Mouse (Mus musculus) heart, embryonic 16.5 days (tissue): ENCODE results near the gene Zscan20. TPM values are rescaled to one million over a fixed set of nuclear protein-coding genes. Genes with fewer than 3 reads are reported as not detected.

Experiments used
- ATAC-seq: fragments of 200-750 bp; cut with Nextera tagmentation; replicated peaks from 2 replicates; pipeline ENCODE4 v1.8.0; 2017; ENCODE audit warnings: moderate number of reproducible peaks; ENCODE audit not compliant: insufficient read depth, low FRiP score; ENCODE audit errors: extremely low read depth
- H3K27ac ChIP-seq: fragments of 300-500 bp; sonication (generic); 2 replicates; pipeline ENCODE4 v1.5.1; 2014; ENCODE audit warnings: mild to moderate bottlenecking, low read length, control low read depth, moderate library complexity
- H3K27me3 ChIP-seq: fragments of 300-500 bp; sonication (generic); 2 replicates; pipeline ENCODE4 v1.6.1; 2014; ENCODE audit warnings: low read length, mixed read lengths; ENCODE audit not compliant: control insufficient read depth, insufficient read depth
- H3K36me3 ChIP-seq: fragments of 300-500 bp; sonication (generic); 2 replicates; pipeline ENCODE4 v1.6.1; 2014; ENCODE audit not compliant: control insufficient read depth, insufficient read depth
- H3K4me1 ChIP-seq: fragments of 300-500 bp; sonication (generic); 2 replicates; pipeline ENCODE4 v1.6.1; 2014; ENCODE audit warnings: low read length, mixed read lengths; ENCODE audit not compliant: control insufficient read depth, insufficient read depth
- H3K4me2 ChIP-seq: fragments of 300-500 bp; sonication (generic); 2 replicates; pipeline ENCODE4 v1.6.1; 2014; ENCODE audit warnings: low read depth, mild to moderate bottlenecking, control low read depth, low read length
- H3K4me3 ChIP-seq: fragments of 300-500 bp; sonication (generic); 2 replicates; pipeline ENCODE4 v1.5.1; 2014; ENCODE audit warnings: mild to moderate bottlenecking, control low read depth, low read length
- H3K9ac ChIP-seq: fragments of 300-500 bp; sonication (generic); 2 replicates; pipeline ENCODE4 v1.6.1; 2014; ENCODE audit warnings: low read length, control low read depth
- H3K9me3 ChIP-seq: fragments of 300-500 bp; sonication (generic); replicated peaks from 2 replicates; pipeline ENCODE4 v1.6.1; 2016; ENCODE audit warnings: low read length; ENCODE audit not compliant: control insufficient read depth
- WGBS: fragments of 180-500 bp; shearing (Covaris S2); extraction: QIAGEN DNeasy Blood & Tissue Kit; methylation state at CpG from one replicate; pipeline ENCODE4 v1.1.7; 2014; 5-methylcytosine and 5-hydroxymethylcytosine counted together
- polyA plus RNA-seq: library from polyadenylated mRNA; unstranded; fragments of >200 nt; fragmentation: Nextera tagmentation; extraction: Ambion mirVana; gene quantifications from 2 replicates; pipeline ENCODE4 v1.2.1, GENCODE M21; 2015

Gene Zscan20
- polyA plus RNA-seq, 1 experiment from 2014 or later, result 2.9 TPM

DNA sequence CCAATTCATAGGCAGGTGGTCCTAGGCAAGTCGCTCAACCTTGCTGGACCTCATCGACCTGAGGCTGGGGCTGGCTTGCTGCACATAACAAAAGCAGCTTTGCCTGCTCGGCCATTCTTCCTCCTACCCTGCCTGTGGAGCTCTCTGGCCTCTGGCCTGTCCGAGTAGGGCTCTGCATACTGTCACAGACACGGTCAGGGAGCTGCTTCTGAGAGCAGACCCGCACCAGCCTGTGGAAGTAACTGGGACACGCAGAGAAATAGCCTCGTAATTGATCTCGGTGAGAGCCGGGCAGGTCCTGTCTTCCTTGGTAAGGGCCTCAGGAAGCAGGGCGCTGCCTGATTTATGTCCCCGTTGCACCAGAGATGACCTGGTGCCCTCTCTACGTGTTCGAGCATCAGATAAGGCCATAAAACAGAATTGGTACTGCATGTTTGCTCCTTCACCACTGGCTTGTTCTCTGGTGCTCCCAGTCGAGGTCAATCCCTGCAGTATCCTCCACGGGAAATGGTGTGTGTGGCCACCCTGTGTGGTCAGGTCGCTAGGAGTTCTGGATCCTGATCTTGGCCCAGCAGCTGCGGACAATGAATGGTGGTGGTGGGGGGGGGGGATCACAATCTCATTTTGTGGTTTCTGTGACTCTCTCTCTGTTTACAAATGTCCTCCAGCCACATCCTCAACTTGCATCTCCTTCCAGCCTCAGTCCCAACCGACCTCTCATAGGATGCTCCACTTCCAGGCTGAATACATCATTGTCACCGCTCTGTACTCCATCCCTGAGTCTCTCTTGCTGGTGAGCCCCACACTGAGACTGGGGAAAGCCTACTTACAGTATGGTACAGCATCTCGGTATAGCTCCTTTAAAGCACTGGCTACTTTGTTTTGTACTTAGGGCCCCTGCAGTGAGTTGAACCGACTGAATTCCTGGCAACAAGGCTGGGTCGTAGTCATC is 32.1 kb upstream of the Zscan20 start:
- H3K36me3 ChIP-seq, result no peaks in the 10 kb centered on the region
- no peak for ATAC-seq
- 39% methylated on average over 23 of the region's 23 CpGs for WGBS
- no peaks in the 10 kb centered on the region for H3K27me3 ChIP-seq
- no peak overlapping the region for H3K27ac ChIP-seq
- no peaks in the 10 kb centered on the region for H3K9me3 ChIP-seq
- no peak overlapping the region for H3K4me3 ChIP-seq
- H3K4me2 ChIP-seq, result no peak overlapping the region
- H3K9ac ChIP-seq, result no peak overlapping the region
- H3K4me1 ChIP-seq, result 0 out of 2 replicates have a peak, but pooled peaks cover 6% of the 10 kb centered on the region

DNA sequence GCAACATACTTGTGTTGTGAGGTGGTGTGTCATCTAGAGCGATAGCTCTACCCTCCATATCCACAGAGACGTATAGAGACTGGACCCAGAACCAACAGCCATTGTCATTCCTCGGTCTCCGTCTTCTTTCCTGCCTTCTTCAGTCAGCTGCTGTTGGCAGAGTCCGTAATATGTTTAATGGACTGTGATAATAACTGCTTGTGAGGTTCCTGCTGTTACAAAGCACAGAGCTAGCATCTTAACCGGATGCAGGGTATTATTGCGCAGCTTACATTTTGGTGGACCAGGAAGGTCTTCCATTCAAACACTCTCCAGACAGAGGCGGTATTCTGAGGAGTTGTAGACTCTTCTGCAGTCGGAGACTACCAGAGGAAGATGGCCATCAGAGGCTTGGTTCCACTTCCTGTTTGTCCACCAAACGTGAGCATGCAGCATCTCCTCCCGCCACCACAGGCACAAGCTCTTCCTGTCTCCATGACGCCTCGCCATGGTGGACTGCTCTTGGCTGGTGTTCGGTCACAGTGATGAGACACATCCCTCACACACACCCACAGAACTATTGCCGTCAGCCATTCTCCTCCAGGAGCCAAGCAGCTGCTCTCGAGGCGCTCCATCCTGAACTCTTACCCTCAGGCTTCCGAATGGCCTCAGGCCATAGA is 28.5 kb upstream of the Zscan20 start:
- H3K9ac ChIP-seq, result no peak overlapping the region
- no peaks in the 10 kb centered on the region for H3K27me3 ChIP-seq
- no peak overlapping the region for H3K4me3 ChIP-seq
- no peak overlapping the region for H3K4me2 ChIP-seq
- no peaks in the 10 kb centered on the region for H3K36me3 ChIP-seq
- H3K27ac ChIP-seq, result no peak overlapping the region
- no peak for ATAC-seq
- 0 out of 2 replicates have a peak, but pooled peaks cover 5% of the 10 kb centered on the region for H3K4me1 ChIP-seq
- whole genome bisulfite sequencing, result 79% methylated on average over 18 of the region's 18 CpGs
- no peaks in the 10 kb centered on the region for H3K9me3 ChIP-seq

DNA sequence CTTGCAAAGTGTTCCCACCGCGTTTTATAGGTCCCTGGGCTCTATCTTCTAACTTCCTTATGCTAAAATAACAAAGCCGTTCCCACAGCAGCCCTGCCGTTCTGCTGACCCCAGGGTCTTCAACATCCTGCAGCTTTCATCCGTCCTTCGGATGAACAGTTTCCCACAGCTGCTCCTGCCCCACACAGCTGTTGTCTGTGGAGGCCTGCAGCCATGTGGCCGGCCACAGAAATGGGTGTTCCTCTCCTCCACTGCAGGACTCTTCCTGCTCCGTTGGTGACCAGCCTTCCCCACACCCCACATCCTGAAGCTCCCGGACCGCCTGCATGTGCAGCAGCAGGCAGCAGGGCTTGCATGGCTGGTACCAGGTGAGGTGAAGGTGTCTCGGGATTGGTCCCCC is 27.4 kb upstream of the Zscan20 start:
- 44% methylated on average over 11 of the region's 11 CpGs for WGBS
- ATAC-seq, result peak; percentile 19; the same call in 1 of the 2 replicates

DNA sequence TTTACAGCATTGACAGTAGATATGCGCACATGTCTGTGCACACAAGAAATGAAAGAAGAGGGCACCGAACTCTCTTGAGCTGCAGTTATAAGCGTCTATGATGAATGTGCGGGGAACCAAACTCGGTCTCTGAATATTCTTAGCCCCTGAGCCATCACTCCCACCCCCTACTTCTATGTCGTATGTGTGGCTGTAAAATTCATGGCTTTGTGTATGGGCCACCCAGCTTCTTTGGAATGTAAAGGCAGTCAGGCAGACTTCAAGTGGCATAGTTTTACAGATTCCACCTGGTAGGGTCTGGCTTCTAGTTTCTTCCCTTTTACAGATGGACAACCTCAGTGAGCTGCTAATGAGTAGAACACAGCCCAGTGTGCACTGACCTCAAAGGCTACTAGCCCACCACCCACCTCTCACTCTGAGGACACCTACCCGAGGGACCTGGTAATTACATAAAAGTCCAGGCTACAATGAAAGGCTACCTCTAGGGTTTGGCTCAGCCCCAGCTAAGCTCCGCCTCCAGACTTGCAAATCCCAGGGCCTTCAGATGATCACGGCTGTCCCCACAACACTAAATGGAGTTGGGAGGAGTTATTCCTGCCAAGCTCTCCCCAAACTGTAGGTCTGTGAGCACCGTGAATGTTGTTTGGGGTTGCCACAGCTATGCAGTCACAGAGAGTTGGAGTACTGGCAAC is 26.1 kb upstream of the Zscan20 start:
- Histone ChIP-seq H3K36me3 (no peaks in the 10 kb centered on the region), H3K4me2 (no peak overlapping the region), H3K9ac (no peak overlapping the region), H3K27ac (no peak overlapping the region), H3K4me3 (no peak overlapping the region), H3K27me3 (no peaks in the 10 kb centered on the region), H3K4me1 (0 out of 2 replicates have a peak, but pooled peaks cover 3% of the 10 kb centered on the region), H3K9me3 (no peaks in the 10 kb centered on the region)
- WGBS, result 56% methylated on average over 10 of the region's 10 CpGs
- ATAC-seq, result no peak

More for the DNA sequence above, 27.4 kb upstream of the Zscan20 start:
- no peaks in the 10 kb centered on the region for H3K36me3 ChIP-seq
- H3K4me2 ChIP-seq, result no peak overlapping the region
- H3K4me3 ChIP-seq, result no peak overlapping the region
- no peaks in the 10 kb centered on the region for H3K27me3 ChIP-seq
- H3K27ac ChIP-seq, result no peak overlapping the region
- H3K9ac ChIP-seq, result no peak overlapping the region
- no peaks in the 10 kb centered on the region for H3K9me3 ChIP-seq
- 0 out of 2 replicates have a peak, but pooled peaks cover 3% of the 10 kb centered on the region for H3K4me1 ChIP-seq

DNA sequence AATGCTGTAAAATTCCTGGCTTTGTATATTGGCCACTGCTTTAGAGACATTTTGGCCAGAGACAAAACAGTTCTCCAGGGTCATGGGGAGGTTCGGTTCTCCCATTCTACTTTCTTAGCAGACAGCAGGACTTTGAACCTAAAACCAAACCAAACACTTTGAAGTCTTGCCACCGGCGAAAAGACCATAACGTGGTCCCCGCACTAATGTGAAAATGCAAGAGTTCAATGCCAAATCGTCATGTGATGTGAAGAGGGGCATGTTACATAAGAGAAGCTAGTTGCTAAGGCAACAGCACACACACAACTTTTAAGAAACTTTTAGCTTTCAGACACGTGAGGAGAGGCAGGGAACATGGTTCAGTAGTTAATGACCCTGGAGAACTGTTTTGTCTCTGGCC is 25.6 kb upstream of the Zscan20 start:
- Histone ChIP-seq H3K36me3 (no peaks in the 10 kb centered on the region), H3K4me1 (0 out of 2 replicates have a peak, but pooled peaks cover 3% of the 10 kb centered on the region), H3K4me3 (no peak overlapping the region), H3K9ac (no peak overlapping the region), H3K27ac (no peak overlapping the region), H3K27me3 (no peaks in the 10 kb centered on the region), H3K9me3 (no peaks in the 10 kb centered on the region), H3K4me2 (no peak overlapping the region)
- WGBS, result 65% methylated on average over 7 of the region's 7 CpGs
- ATAC-seq, result no peak

DNA sequence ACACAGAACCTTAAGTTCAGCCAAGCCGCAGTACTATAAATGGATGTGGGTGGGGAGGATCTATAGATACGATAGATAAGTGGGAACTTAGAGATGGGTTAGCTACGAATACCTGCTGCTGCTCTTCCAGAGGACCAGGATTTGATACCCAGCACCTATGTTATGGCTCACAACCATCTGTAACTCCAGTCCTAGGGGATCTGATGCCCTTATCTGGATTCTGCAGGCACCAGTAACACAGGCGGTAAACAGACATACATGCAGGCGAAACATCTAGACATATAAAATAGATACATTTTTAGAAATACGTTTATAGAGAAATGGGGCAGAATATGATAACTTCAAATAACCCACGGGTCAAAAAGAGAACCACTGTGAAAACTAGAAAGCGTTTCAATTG is 11.2 kb upstream of the Zscan20 start:
- Histone ChIP-seq H3K27ac (no peak overlapping the region), H3K27me3 (0 out of 2 replicates have a peak, but pooled peaks cover 4% of the 10 kb centered on the region), H3K36me3 (no peaks in the 10 kb centered on the region), H3K4me1 (peaks cover 6% of the 10 kb centered on the region), H3K4me3 (no peak overlapping the region), H3K4me2 (no peak overlapping the region), H3K9ac (no peak overlapping the region), H3K9me3 (no peaks in the 10 kb centered on the region)
- 80% methylated on average over 8 of the region's 8 CpGs for WGBS
- ATAC-seq, result no peak

DNA sequence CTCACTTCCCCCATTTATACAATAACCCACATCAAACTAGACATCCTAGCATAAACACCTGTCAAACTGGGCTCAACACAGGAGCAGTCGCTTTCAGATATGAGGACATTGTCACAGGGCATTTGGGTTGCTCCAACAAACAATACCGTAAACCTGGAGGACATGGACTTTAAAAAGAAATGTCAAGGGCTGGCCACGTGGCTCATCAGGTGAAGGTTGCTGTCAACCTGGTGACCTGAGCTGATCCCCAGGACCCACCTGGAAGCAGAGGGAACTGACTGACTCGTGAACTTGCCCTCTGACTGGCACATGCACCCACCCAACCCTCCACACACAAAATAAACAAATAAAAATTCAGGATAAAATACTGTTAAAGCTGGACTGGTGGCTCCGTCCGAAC is 10.7 kb upstream of the Zscan20 start:
- Histone ChIP-seq H3K4me1 (peaks cover 6% of the 10 kb centered on the region), H3K4me2 (no peak overlapping the region), H3K36me3 (no peaks in the 10 kb centered on the region), H3K9me3 (no peaks in the 10 kb centered on the region), H3K27me3 (peaks cover 7% of the 10 kb centered on the region; the same call in 1 of the 2 replicates), H3K27ac (no peak overlapping the region), H3K9ac (no peak overlapping the region), H3K4me3 (no peak overlapping the region)
- WGBS, result 78% methylated on average over 6 of the region's 6 CpGs
- ATAC-seq, result no peak

DNA sequence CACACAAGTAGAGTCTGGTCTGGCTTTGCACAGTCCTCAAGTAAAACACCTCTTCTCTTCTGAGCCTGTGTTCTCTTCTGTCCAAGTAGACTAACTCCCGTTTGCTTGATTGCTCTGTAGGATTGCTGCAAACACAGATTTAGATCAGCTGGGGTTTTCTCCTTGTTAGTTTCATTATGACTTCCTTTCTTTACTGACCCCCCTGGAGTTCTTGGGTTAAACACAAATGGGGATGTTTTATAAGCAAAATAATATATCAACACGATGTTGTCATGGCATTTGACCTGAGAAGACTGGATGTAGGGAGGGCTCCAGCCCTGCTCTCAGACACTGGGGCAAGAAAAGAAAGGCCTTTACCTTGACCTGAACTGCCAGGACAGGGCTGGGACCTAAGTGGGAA is 9.1 kb upstream of the Zscan20 start:
- H3K9me3 ChIP-seq, result no peaks in the 10 kb centered on the region
- peaks cover 7% of the 10 kb centered on the region; the same call in 1 of the 2 replicates for H3K27me3 ChIP-seq
- 53% methylated on average over 2 of the region's 2 CpGs for WGBS
- H3K36me3 ChIP-seq, result no peaks in the 10 kb centered on the region
- no peak for ATAC-seq
- H3K4me2 ChIP-seq, result no peak overlapping the region
- H3K4me1 ChIP-seq, result peaks cover 6% of the 10 kb centered on the region
- no peak overlapping the region for H3K4me3 ChIP-seq
- no peak overlapping the region for H3K9ac ChIP-seq
- H3K27ac ChIP-seq, result no peak overlapping the region
